Mouse (Mus musculus) liver, embryonic 14.5 days (tissue): ENCODE data around the gene Myh7. TPM values are rescaled to one million over a fixed set of nuclear protein-coding genes. Genes with fewer than 3 reads are reported as not detected.
"Not testable (repeated sequence)": the region's sequence is repeated elsewhere in the genome, so short reads cannot be mapped to it uniquely, and the experiment has no call there.

ENCODE experiments used
- ATAC-seq: fragments of 200-750 bp; cut with Nextera tagmentation; 2 replicates; pipeline ENCODE4 v1.8.0; 2017; ENCODE audit warnings: moderate number of reproducible peaks, mild to moderate bottlenecking, moderate library complexity; ENCODE audit not compliant: insufficient read depth
- DNase-seq, 3 experiments: peaks; one replicate each; pipeline ENCODE4 v3.0.0-alpha.2; 2012 to 2013; ENCODE audit warnings: low read depth in 3 of 3, low spot score in 3 of 3
- H3K27ac ChIP-seq: fragments of 300-500 bp; sonication (generic); 2 replicates; pipeline ENCODE4 v1.5.1; 2014; ENCODE audit warnings: moderate library complexity, mild to moderate bottlenecking, control low read depth, inconsistent platforms
- H3K27me3 ChIP-seq: fragments of 300-500 bp; sonication (generic); 2 replicates; pipeline ENCODE4 v1.6.1; 2014; ENCODE audit warnings: mild to moderate bottlenecking, low read length, moderate library complexity; ENCODE audit not compliant: control insufficient read depth, insufficient read depth
- H3K36me3 ChIP-seq: fragments of 300-500 bp; sonication (generic); replicated peaks from 2 replicates; pipeline ENCODE4 v1.6.1; 2014; ENCODE audit warnings: low read depth; ENCODE audit not compliant: control insufficient read depth, insufficient read depth
- H3K4me1 ChIP-seq, 2 experiments: fragments of 200-500 bp in 1 of 2; fragments of 300-500 bp in 1 of 2; sonication (generic) in 1 of 2; replicated peaks; 2 replicates each; pipeline ENCODE4 v1.6.1; 2012 to 2014; ENCODE audit warnings: antibody characterized with exemption in 1 of 2, inconsistent platforms in 1 of 2, low read length in 1 of 2; ENCODE audit not compliant: control insufficient read depth in 2 of 2, insufficient read depth in 2 of 2
- H3K4me2 ChIP-seq: fragments of 300-500 bp; sonication (generic); 2 replicates; pipeline ENCODE4 v1.6.1; 2014; ENCODE audit warnings: low read depth, mild to moderate bottlenecking, control low read depth, moderate library complexity
- H3K4me3 ChIP-seq, 2 experiments: fragments of 200-500 bp in 1 of 2; fragments of 300-500 bp in 1 of 2; sonication (generic) in 1 of 2; 2 replicates each; pipeline ENCODE4 v1.5.1; 2012 to 2014; ENCODE audit warnings: low read depth in 2 of 2, low read length in 2 of 2, mild to moderate bottlenecking in 2 of 2, control low read depth in 1 of 2, inconsistent platforms in 1 of 2, moderate library complexity in 1 of 2; ENCODE audit not compliant: insufficient read depth in 1 of 2
- H3K9ac ChIP-seq: fragments of 300-500 bp; sonication (generic); replicated peaks from 2 replicates; pipeline ENCODE4 v1.6.1; 2014; ENCODE audit warnings: mild to moderate bottlenecking, control low read depth, moderate library complexity
- H3K9me3 ChIP-seq: fragments of 300-500 bp; sonication (generic); 2 replicates; pipeline ENCODE4 v1.6.1; 2016; ENCODE audit warnings: low read length, mixed read lengths; ENCODE audit not compliant: control insufficient read depth
- CTCF ChIP-seq: IDR thresholded peaks from 2 replicates; pipeline ENCODE4 v1.5.1; 2016; ENCODE audit warnings: antibody characterized with exemption, low read depth, control low read depth
- EP300 ChIP-seq: IDR thresholded peaks from 2 replicates; pipeline ENCODE4 v1.6.1; 2016; ENCODE audit warnings: antibody characterized with exemption, low read depth
- WGBS: fragments of 180-500 bp; shearing (Covaris S2); extraction: QIAGEN DNeasy Blood & Tissue Kit; methylation state at CpG from one replicate; pipeline ENCODE4 v1.1.7; 2014; ENCODE audit not compliant: insufficient replicate concordance; 5-methylcytosine and 5-hydroxymethylcytosine counted together
- polyA plus RNA-seq, 2 experiments: library from polyadenylated mRNA; depleted of rRNA in 1 of 2; stranded (reverse) in 1 of 2; unstranded in 1 of 2; fragments of >200 nt; fragmentation: Nextera tagmentation in 1 of 2; extraction: Ambion mirVana in 1 of 2; gene quantifications; 2 replicates each; pipeline versions ENCODE4 v1.2.1 to v1.2.3; 2012 to 2014

The Myh7 gene
- polyA plus RNA-seq, 2 experiments, result 0.05 to 0.07 TPM

- no peak overlapping the region for H3K9ac ChIP-seq
- WGBS, result 71% methylated on average over 2 of the region's 2 CpGs
- no peak for ATAC-seq
Measured at GRCm38 (mm10) chr14:55001446-55001845, 7.0 kb upstream of the Myh7 start.

GRCm38 (mm10) chr14:55000814-55001213, 6.4 kb upstream of the Myh7 start:
- ATAC-seq (no peak), DNase-seq (no peak)
- Histone ChIP-seq H3K36me3 (no peaks in the 10 kb centered on the region), H3K4me3 (no peak overlapping the region), H3K9me3 (no peaks in the 10 kb centered on the region), H3K4me2 (no peak overlapping the region), H3K9ac (no peak overlapping the region), H3K4me1 (peaks cover 0 to 14% of the 10 kb centered on the region in 2 experiments; a peak in 2 of 4 replicates), H3K27me3 (no peaks in the 10 kb centered on the region; the same call in 1 of the 2 replicates), H3K27ac (no peak overlapping the region)
- no peak for TF ChIP-seq EP300
- no peak for TF ChIP-seq CTCF
- WGBS, result 59% methylated on average over 6 of the region's 6 CpGs

More at GRCm38 (mm10) chr14:55001446-55001845, 7.0 kb upstream of the Myh7 start:
- Histone ChIP-seq H3K4me1 (peaks cover 0 to 14% of the 10 kb centered on the region in 2 experiments; a peak in 2 of 4 replicates), H3K4me2 (no peak overlapping the region), H3K27ac (no peak overlapping the region), H3K4me3 (no peak overlapping the region), H3K27me3 (no peaks in the 10 kb centered on the region; the same call in 1 of the 2 replicates), H3K9me3 (no peaks in the 10 kb centered on the region), H3K36me3 (no peaks in the 10 kb centered on the region)
- peak; percentile 42; the same call in 1 of the 2 replicates for TF ChIP-seq CTCF
- no peak for TF ChIP-seq EP300
- DNase-seq, result no peak

GRCm38 (mm10) chr14:54999868-55000267, 5.4 kb upstream of the Myh7 start:
- DNase-seq, H3K27ac ChIP-seq, H3K9me3 ChIP-seq, H3K4me2 ChIP-seq, H3K9ac ChIP-seq, ATAC-seq, H3K4me3 ChIP-seq, H3K36me3 ChIP-seq, H3K27me3 ChIP-seq: not testable (repeated sequence)
- WGBS, result 67% methylated on average over 5 of the region's 5 CpGs
- peaks cover 0 to 14% of the 10 kb centered on the region in 2 experiments; a peak in 2 of 4 replicates for H3K4me1 ChIP-seq

GRCm38 (mm10) chr14:54998680-54999079, 4.3 kb upstream of the Myh7 start:
- H3K27me3 ChIP-seq, result no peaks in the 10 kb centered on the region; the same call in 1 of the 2 replicates

GRCm38 (mm10) chr14:54997297-54997696, 2.9 kb upstream of the Myh7 start:
- DNase-seq, result no peak
- no peak overlapping the region for H3K27ac ChIP-seq
- no peaks in the 10 kb centered on the region for H3K4me1 ChIP-seq
- H3K36me3 ChIP-seq, result no peaks in the 10 kb centered on the region
- 57% methylated on average over 4 of the region's 4 CpGs for WGBS
- no peak overlapping the region for H3K4me2 ChIP-seq
- no peak for ATAC-seq
- no peaks in the 10 kb centered on the region for H3K9me3 ChIP-seq
- no peak overlapping the region for H3K4me3 ChIP-seq
- TF ChIP-seq EP300 (no peak), CTCF (no peak)
- H3K9ac ChIP-seq, result no peak overlapping the region
- no peaks in the 10 kb centered on the region; the same call in 1 of the 2 replicates for H3K27me3 ChIP-seq

More at GRCm38 (mm10) chr14:54998680-54999079, 4.3 kb upstream of the Myh7 start:
- Histone ChIP-seq H3K27ac (no peak overlapping the region), H3K4me3 (no peak overlapping the region), H3K4me2 (no peak overlapping the region), H3K4me1 (peaks cover 0 to 8% of the 10 kb centered on the region in 2 experiments; a peak in 2 of 4 replicates), H3K36me3 (no peaks in the 10 kb centered on the region), H3K9ac (no peak overlapping the region), H3K9me3 (no peaks in the 10 kb centered on the region)
- ATAC-seq (no peak), DNase-seq (no peak)
- TF ChIP-seq CTCF (no peak), EP300 (no peak)
